Mouse (Mus musculus): ENCODE results near the gene Eif2d. TPM values are rescaled to one million over a fixed set of nuclear protein-coding genes. Genes with fewer than 3 reads are reported as not detected.

Gene Eif2d
- polyA plus RNA-seq, 2 experiments, result 19.0 to 30.1 TPM

DNA sequence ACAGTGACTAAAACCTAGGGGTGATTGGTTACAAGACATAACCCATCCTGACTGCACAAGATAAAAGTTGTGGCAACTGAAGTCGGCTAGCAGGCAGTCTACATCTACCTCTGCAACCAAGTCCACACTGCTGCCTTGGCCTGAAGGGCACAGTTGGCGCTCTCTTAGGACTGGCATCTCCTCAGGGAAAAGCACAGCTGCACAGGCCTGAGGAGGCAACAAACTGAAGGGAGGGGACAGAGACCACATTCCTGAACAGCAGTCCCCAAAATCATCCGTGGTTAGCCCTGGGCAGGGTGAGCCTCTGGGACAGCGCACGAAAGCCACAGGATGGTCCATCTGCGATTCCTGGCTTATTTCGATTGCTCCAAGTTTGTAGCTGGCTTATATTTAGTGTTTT, 42.7 kb downstream of the Eif2d start:
- Histone ChIP-seq H3K4me1 (replicated peaks; ENCODE audit: control insufficient read depth in 2 of 2, insufficient read depth in 2 of 2, low read length in 1 of 2) (no peaks in the 10 kb centered on the region; a peak in 1 of 4 replicates), H3K27ac (no peak overlapping the region), H3K27me3 (ENCODE audit: control insufficient read depth, insufficient read depth, low read length) (no peaks in the 10 kb centered on the region), H3K36me3 (replicated peaks; ENCODE audit: control insufficient read depth, insufficient read depth, low read depth) (no peaks in the 10 kb centered on the region), H3K4me2 (ENCODE audit: low read depth) (no peak overlapping the region), H3K9me3 (ENCODE audit: control insufficient read depth, low read length) (no peaks in the 10 kb centered on the region), H3K4me3 (ENCODE audit: insufficient read depth in 1 of 2, low read depth in 2 of 2, low read length in 2 of 2) (no peak overlapping the region), H3K9ac (replicated peaks) (no peak overlapping the region)
- DNase-seq (ENCODE audit: low read depth in 3 of 3, low spot score in 3 of 3) (no peak), ATAC-seq (ENCODE audit: insufficient read depth) (no peak)
- 61% methylated on average over 7 of the region's 7 CpGs for WGBS (ENCODE audit: insufficient replicate concordance)
- TF ChIP-seq CTCF (IDR thresholded peaks at IDR 0.05; ENCODE audit: low read depth) (no peak), EP300 (IDR thresholded peaks at IDR 0.05; ENCODE audit: low read depth) (no peak)

DNA sequence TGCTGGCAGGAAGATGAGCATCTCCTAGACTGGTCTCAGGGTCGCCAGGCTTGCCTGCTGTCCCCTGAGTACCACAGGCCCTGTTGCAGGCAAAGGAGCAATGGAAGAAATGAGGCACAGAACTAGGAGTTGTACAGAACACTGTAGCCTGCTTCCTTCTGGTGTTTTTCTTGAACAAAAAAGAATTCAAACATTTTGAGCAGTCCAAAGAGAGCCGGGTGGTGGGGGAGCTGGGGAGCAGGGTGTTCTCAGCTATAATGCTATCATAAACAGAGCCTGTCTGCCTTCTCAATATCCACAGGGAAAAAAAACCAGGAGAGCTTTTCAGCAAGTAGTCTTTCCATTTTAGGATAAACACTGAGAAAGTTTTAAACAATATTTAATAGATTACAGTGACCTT, 43.1 kb downstream of the Eif2d start:
- no peaks in the 10 kb centered on the region for H3K36me3 ChIP-seq (replicated peaks; ENCODE audit: control insufficient read depth, insufficient read depth, low read depth)
- DNase-seq (ENCODE audit: low read depth in 3 of 3, low spot score in 3 of 3) (no peak), ATAC-seq (ENCODE audit: insufficient read depth) (no peak)
- H3K4me2 ChIP-seq (ENCODE audit: low read depth), result no peak overlapping the region
- H3K9ac ChIP-seq (replicated peaks), result no peak overlapping the region
- no peaks in the 10 kb centered on the region for H3K9me3 ChIP-seq (ENCODE audit: control insufficient read depth, low read length)
- H3K27me3 ChIP-seq (ENCODE audit: control insufficient read depth, insufficient read depth, low read length), result no peaks in the 10 kb centered on the region
- H3K4me3 ChIP-seq (ENCODE audit: insufficient read depth in 1 of 2, low read depth in 2 of 2, low read length in 2 of 2), result no peak overlapping the region
- WGBS (ENCODE audit: insufficient replicate concordance), result 48% methylated on average over 2 of the region's 2 CpGs
- no peak overlapping the region for H3K27ac ChIP-seq
- TF ChIP-seq EP300 (IDR thresholded peaks at IDR 0.05; ENCODE audit: low read depth) (no peak), CTCF (IDR thresholded peaks at IDR 0.05; ENCODE audit: low read depth) (no peak)
- no peaks in the 10 kb centered on the region; a peak in 1 of 4 replicates for H3K4me1 ChIP-seq (replicated peaks; ENCODE audit: control insufficient read depth in 2 of 2, insufficient read depth in 2 of 2, low read length in 1 of 2)

- ATAC-seq (ENCODE audit: insufficient read depth) (no peak), DNase-seq (ENCODE audit: low read depth in 3 of 3, low spot score in 3 of 3) (no peak)
- Histone ChIP-seq H3K4me2 (ENCODE audit: low read depth) (peak overlapping the region; percentile 35), H3K9ac (replicated peaks) (no peak overlapping the region), H3K9me3 (ENCODE audit: control insufficient read depth, low read length) (no peaks in the 10 kb centered on the region), H3K27ac (no peak overlapping the region), H3K4me3 (ENCODE audit: insufficient read depth in 1 of 2, low read depth in 2 of 2, low read length in 2 of 2) (peak overlapping the region; percentile 1 to 31; a peak in 2 of 4 replicates), H3K36me3 (replicated peaks; ENCODE audit: control insufficient read depth, insufficient read depth, low read depth) (no peaks in the 10 kb centered on the region), H3K4me1 (replicated peaks; ENCODE audit: control insufficient read depth in 2 of 2, insufficient read depth in 2 of 2, low read length in 1 of 2) (no peaks in the 10 kb centered on the region; a peak in 1 of 4 replicates), H3K27me3 (ENCODE audit: control insufficient read depth, insufficient read depth, low read length) (no peaks in the 10 kb centered on the region)
- TF ChIP-seq EP300 (IDR thresholded peaks at IDR 0.05; ENCODE audit: low read depth) (no peak), CTCF (IDR thresholded peaks at IDR 0.05; ENCODE audit: low read depth) (no peak)
- 49% methylated on average over 9 of the region's 9 CpGs for WGBS (ENCODE audit: insufficient replicate concordance)
Observed at GRCm38 (mm10) chr1:131198417-131198960, 45.5 kb downstream of the Eif2d start.

DNA sequence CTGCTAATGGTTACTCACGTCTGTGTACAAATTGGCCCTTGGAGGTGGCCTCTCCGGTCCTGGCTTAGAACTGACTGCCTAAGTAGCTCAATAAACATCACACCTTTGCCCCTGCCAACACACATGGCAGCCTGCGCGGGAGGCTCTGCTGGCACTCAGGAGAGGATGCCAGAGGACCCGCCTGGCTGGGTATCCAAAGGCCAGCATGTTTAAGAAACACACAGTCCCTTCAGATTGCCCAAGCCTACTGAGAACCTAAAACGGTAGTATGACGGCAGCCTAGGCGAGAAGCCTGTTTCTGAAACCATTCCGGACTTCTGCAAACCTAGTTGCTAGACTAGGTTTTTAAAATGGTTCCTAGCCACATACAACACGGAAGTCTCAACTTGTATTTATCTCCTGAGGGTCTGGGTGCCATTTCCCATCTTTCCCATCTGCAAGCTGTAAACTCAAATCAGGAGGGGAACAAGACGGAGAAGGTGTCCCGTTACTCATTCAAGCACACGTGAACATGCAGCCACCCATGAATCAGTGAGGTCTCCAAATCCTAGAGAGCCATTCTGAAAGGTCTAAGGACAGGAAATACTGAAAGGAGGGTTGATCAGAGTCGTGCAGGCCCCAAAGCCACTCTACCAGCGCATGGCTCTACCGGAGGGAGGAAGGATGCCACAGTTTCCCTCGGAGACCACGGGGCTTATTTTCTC, 46.3 kb downstream of the Eif2d start:
- no peaks in the 10 kb centered on the region for H3K9me3 ChIP-seq (ENCODE audit: control insufficient read depth, low read length)
- no peak overlapping the region for H3K9ac ChIP-seq (replicated peaks)
- no peaks in the 10 kb centered on the region for H3K27me3 ChIP-seq (ENCODE audit: control insufficient read depth, insufficient read depth, low read length)
- no peak for DNase-seq (ENCODE audit: low read depth in 3 of 3, low spot score in 3 of 3)
- peak overlapping the region; percentile 35 for H3K4me2 ChIP-seq (ENCODE audit: low read depth)
- no peaks in the 10 kb centered on the region for H3K36me3 ChIP-seq (replicated peaks; ENCODE audit: control insufficient read depth, insufficient read depth, low read depth)
- peak overlapping the region; percentile 32 to 46 for H3K4me3 ChIP-seq (ENCODE audit: insufficient read depth in 1 of 2, low read depth in 2 of 2, low read length in 2 of 2)
- no peak for ATAC-seq (ENCODE audit: insufficient read depth)
- no peak for TF ChIP-seq CTCF (IDR thresholded peaks at IDR 0.05; ENCODE audit: low read depth)
- TF ChIP-seq EP300 (IDR thresholded peaks at IDR 0.05; ENCODE audit: low read depth), result no peak
- H3K27ac ChIP-seq, result no peak overlapping the region
- WGBS (ENCODE audit: insufficient replicate concordance), result 36% methylated on average over 18 of the region's 18 CpGs
- no peaks in the 10 kb centered on the region; a peak in 1 of 4 replicates for H3K4me1 ChIP-seq (replicated peaks; ENCODE audit: control insufficient read depth in 2 of 2, insufficient read depth in 2 of 2, low read length in 1 of 2)

DNA sequence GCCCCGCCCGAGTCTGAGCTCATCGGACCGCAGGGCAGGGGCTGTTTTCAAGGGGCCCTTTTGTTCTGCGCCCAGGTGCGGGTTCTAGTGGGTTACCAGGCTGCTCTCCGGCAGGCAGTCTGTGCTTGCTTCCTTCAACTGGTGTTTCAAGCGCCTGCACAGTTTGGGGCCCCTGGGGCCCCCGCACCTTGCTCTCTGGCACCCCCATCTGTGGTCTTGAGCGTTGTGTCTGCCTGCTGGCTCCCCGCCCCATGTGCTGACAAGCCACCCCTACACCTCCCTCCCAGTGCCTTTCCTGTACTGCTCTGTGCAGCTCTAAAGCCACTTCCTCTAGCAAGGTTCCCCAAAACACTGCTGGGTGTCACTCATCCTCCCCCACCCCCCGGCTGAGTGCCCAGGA, 47.0 kb downstream of the Eif2d start:
- peak in 2 of 3 experiments; percentile 32 to 46 for DNase-seq (ENCODE audit: low read depth in 3 of 3, low spot score in 3 of 3)
- peak; percentile 42; the same call in 1 of the 2 replicates for TF ChIP-seq CTCF (IDR thresholded peaks at IDR 0.05; ENCODE audit: low read depth)
- no peak for TF ChIP-seq EP300 (IDR thresholded peaks at IDR 0.05; ENCODE audit: low read depth)
- Histone ChIP-seq H3K27me3 (ENCODE audit: control insufficient read depth, insufficient read depth, low read length) (no peaks in the 10 kb centered on the region), H3K4me2 (ENCODE audit: low read depth) (peak overlapping the region; percentile 35), H3K9ac (replicated peaks) (no peak overlapping the region), H3K4me1 (replicated peaks; ENCODE audit: control insufficient read depth in 2 of 2, insufficient read depth in 2 of 2, low read length in 1 of 2) (no peaks in the 10 kb centered on the region; a peak in 1 of 4 replicates), H3K9me3 (ENCODE audit: control insufficient read depth, low read length) (no peaks in the 10 kb centered on the region), H3K4me3 (ENCODE audit: insufficient read depth in 1 of 2, low read depth in 2 of 2, low read length in 2 of 2) (peak overlapping the region; percentile 32 to 46), H3K36me3 (replicated peaks; ENCODE audit: control insufficient read depth, insufficient read depth, low read depth) (no peaks in the 10 kb centered on the region), H3K27ac (no peak overlapping the region)
- ATAC-seq (ENCODE audit: insufficient read depth), result peak; percentile 72
- 17% methylated on average over 12 of the region's 12 CpGs for WGBS (ENCODE audit: insufficient replicate concordance)

Data from liver, embryonic 14.5 days (tissue).